Mouse (Mus musculus) cerebellum, adult 2 months (tissue): ENCODE results near the gene Colgalt2. TPM values are rescaled to one million over a fixed set of nuclear protein-coding genes. Genes with fewer than 3 reads are reported as not detected.

Experiments
- DNase-seq, 2 experiments: peaks; one replicate each; pipeline ENCODE4 v3.0.0; 2021
- H3K27ac ChIP-seq: fragments of 200-500 bp; 2 replicates; pipeline ENCODE4 v1.5.1; 2012; ENCODE audit warnings: low read length, control low read depth, inconsistent platforms; ENCODE audit not compliant: insufficient read depth
- H3K27me3 ChIP-seq: fragments of 200-500 bp; 2 replicates; pipeline ENCODE4 v1.6.1; 2012; ENCODE audit warnings: inconsistent platforms, mild to moderate bottlenecking, low read length, moderate library complexity; ENCODE audit not compliant: control insufficient read depth, insufficient read depth
- H3K4me1 ChIP-seq: fragments of 200-500 bp; 2 replicates; pipeline ENCODE4 v1.6.1; 2011; ENCODE audit warnings: low read length; ENCODE audit not compliant: control insufficient read depth, insufficient read depth
- H3K4me3 ChIP-seq: fragments of 200-500 bp; replicated peaks from 2 replicates; pipeline ENCODE3; 2011; ENCODE audit warnings: mild to moderate bottlenecking, low read depth, low read length, control low read depth; ENCODE audit not compliant: insufficient read depth
- CTCF ChIP-seq: fragments of 200-500 bp; IDR thresholded peaks from 2 replicates; pipeline ENCODE4 v1.5.1; 2011; ENCODE audit warnings: low read depth, mild to moderate bottlenecking, control low read depth, low read length, moderate library complexity, borderline replicate concordance; ENCODE audit not compliant: insufficient read depth
- POLR2A ChIP-seq: fragments of 200-500 bp; IDR thresholded peaks from 2 replicates; pipeline ENCODE4 v1.6.1; 2011; ENCODE audit warnings: low read length, control low read depth, borderline replicate concordance; ENCODE audit not compliant: insufficient read depth
- WGBS: fragments of 180-500 bp; shearing (Covaris S2); methylation state at CpG from one replicate; pipeline ENCODE4 v1.1.7; 2018; 5-methylcytosine and 5-hydroxymethylcytosine counted together
- polyA plus RNA-seq: library from polyadenylated mRNA; depleted of rRNA; stranded (reverse); fragments of >200 nt; gene quantifications from 2 replicates; pipeline ENCODE4 v1.2.3, GENCODE M21; 2012

The Colgalt2 gene
- polyA plus RNA-seq, 1 experiment, result 3.6 TPM

DNA sequence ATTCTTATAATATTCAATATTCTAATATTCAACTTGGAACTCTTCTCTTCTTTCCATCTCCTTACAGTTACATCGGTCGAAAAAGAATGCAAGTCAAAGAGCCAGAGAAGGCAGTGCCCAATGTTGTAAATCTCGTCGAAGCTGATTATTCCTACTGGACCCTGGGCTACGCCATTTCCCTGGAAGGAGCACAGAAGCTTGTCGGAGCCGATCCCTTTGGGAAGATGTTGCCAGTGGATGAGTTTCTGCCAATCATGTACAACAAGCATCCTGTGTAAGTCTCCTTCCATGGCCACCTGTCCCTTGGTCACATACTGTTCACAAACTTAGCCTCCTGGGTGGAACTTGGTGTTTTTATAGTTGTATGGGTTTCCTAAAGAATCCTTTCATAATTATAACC lies 107.1 kb downstream of the Colgalt2 start:
- TF ChIP-seq CTCF, result no peak
- TF ChIP-seq POLR2A, result no peak
- Histone ChIP-seq H3K4me1 (no peaks in the 10 kb centered on the region), H3K4me3 (no peak overlapping the region), H3K27ac (no peak overlapping the region), H3K27me3 (no peaks in the 10 kb centered on the region)
- DNase-seq, result no peak
- 88% methylated on average over 7 of the region's 7 CpGs for WGBS

DNA sequence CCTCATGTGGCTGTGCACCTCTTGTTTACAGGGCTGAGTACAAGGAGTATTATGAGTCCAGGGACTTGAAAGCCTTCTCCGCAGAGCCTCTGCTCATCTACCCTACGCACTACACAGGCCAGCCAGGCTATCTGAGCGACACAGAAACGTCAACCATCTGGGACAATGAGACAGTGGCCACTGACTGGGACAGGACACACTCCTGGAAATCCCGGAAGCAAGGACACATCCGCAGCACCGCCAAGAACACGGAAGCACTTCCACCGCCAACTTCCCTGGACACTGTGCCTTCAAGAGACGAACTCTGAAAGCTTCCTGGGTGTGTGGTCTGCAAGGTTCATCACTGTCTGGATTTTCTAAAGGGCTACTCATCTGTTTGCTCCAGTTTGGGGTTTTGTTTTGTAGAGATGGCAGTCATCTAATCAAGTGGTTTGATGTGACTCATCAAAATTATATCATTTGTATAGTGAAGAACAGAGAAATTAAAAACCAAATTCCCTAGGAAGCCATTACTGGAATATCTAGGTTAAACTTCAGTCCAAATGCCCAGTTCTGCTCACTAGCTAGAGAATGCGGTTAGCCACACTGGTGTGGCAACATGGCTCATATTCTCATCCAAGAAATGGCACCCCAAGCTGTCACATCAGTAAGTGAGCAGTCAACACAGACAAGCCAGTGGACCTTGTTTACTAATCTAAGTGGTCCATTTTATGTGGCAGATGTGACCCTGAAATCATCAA lies 109.0 kb downstream of the Colgalt2 start:
- no peaks in the 10 kb centered on the region for H3K4me1 ChIP-seq
- no peak overlapping the region for H3K4me3 ChIP-seq
- no peak for DNase-seq
- no peak overlapping the region for H3K27ac ChIP-seq
- H3K27me3 ChIP-seq, result no peaks in the 10 kb centered on the region
- TF ChIP-seq CTCF, result no peak
- TF ChIP-seq POLR2A, result no peak
- 88% methylated on average over 11 of the region's 11 CpGs for WGBS

DNA sequence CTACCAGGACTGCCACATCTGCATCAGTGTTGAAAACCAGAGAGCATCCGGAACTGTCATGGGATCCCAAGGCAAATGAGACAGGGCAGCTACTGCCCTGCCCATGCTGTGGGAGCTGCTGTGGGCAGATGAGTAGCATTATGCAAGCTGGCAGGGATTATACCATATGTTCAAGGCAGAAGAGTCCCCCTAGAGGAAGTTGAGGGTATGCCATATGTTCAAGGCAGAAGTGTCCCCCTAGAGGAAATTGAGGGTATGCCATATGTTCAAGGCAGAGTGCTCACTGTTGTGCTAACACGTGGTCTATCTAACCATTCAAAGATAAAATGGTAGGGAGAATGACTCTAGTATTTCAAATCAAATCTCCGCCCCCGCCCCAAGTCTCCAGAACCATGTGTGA lies 111.6 kb downstream of the Colgalt2 start:
- no peak for DNase-seq
- Histone ChIP-seq H3K4me3 (no peak overlapping the region), H3K4me1 (no peaks in the 10 kb centered on the region), H3K27ac (no peak overlapping the region), H3K27me3 (no peaks in the 10 kb centered on the region)
- no peak for TF ChIP-seq POLR2A
- peak; percentile 7; the same call in 1 of the 2 replicates for TF ChIP-seq CTCF
- 78% methylated on average over 4 of the region's 4 CpGs for WGBS

DNA sequence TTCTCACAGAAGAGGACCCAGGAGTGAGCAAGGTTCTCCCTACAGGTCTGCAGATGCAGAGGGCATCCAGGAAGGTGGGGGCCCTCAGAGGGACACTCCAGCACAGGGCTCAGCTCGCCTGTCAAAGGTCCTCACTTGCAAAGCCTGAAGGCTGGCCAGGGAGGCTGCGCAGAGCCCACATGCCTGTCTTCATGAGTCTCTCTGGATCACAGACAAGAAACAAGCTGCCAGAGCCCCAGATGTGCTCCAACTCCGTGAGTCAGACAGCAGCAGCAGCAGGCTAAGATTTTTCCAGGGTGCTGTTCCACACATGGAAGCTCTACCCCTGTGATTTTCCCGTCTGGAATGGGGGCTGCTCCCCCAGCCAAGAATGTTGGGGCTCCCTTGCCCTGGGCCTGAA lies 114.6 kb downstream of the Colgalt2 start:
- Histone ChIP-seq H3K4me3 (no peak overlapping the region), H3K27me3 (no peaks in the 10 kb centered on the region), H3K27ac (no peak overlapping the region), H3K4me1 (no peaks in the 10 kb centered on the region)
- TF ChIP-seq CTCF (no peak), POLR2A (no peak)
- DNase-seq, result no peak
- 36% methylated on average over 4 of the region's 4 CpGs for WGBS

DNA sequence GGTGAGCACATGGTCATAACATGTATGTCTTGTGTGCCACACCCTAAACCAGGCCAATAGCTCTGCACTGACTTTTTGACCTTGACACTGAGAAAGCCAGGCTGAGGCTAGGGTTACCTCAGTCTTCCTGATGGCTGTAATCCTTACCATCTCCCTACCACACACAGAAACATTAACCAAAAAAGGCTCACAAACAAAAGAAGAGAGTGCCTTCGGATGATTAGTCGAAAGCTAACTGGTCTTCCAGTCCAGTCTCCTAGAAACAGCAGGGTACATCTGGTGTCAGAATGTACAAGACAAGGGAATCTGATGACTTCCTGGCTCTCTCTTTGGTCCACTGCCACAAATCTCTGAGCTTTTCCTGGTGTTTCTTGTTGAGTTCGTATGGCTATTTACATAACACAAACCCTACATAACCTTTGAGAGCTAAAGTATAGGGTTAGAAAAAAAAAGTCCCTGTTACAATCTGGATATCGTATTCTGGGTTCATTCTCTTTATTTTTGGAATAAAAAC lies 117.5 kb downstream of the Colgalt2 start:
- 79% methylated on average over 4 of the region's 4 CpGs for WGBS
- H3K27ac ChIP-seq, result no peak overlapping the region
- TF ChIP-seq CTCF (no peak), POLR2A (no peak)
- no peaks in the 10 kb centered on the region for H3K4me1 ChIP-seq
- no peaks in the 10 kb centered on the region for H3K27me3 ChIP-seq
- no peak overlapping the region for H3K4me3 ChIP-seq
- DNase-seq, result no peak

DNA sequence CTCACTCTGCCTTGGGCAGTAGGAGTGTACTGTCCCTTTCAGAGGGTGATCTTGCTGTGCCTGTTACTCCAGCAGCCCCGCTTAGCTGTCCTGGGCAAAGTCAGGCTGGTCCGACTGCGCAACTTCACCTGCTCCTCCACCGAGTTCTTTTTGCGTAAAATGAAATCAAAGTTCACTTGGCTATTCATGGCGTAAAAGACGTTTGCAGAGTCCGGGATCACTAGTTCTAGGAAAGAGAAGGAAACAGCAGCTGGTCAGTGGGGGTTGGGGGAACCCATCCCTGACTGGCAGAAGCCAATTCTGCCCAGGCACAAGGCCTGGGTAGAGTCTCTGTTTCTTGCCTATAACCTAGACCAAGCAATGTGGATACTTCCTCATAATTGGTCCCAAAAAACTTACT lies 119.3 kb downstream of the Colgalt2 start:
- WGBS, result 80% methylated on average over 8 of the region's 8 CpGs
- Histone ChIP-seq H3K4me1 (no peaks in the 10 kb centered on the region), H3K27me3 (no peaks in the 10 kb centered on the region), H3K27ac (no peak overlapping the region), H3K4me3 (no peak overlapping the region)
- no peak for DNase-seq
- TF ChIP-seq CTCF, result no peak
- no peak for TF ChIP-seq POLR2A

DNA sequence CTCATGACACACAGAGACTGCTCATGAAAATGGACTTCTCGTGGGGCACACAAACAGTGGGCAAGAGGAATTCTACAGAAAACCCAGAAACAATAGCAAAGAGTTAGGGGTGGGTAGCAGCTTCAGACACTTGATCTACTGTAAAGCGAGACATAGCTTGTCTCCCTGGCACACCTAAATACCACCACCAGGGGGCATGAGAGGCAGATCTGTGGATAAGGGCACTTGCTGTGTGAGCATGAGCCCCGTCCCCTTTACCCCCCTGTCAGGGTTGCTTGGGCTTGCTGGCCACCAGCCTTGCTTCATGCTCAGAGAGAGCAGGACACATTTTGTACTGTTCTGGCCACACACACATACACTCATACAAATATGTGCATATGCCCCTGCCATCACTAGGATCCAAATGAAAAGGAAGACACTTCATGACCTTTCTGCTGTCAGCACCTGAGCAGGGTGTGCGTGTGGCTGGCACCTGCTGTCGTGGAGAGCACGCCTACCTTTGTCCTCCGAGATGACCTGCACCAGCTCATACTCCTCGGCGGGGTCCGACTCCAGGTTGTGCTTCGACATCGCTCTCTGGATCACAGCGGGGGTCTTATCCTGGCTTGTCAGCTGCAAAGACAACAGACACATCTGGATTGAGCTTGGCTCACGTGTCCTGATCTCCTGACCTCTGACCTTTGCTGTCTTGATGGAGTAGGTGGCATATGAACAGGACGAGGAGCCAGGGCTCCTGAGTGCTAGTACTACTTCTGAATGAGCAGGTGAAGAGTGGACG lies 121.4 kb downstream of the Colgalt2 start:
- 80% methylated on average over 16 of the region's 16 CpGs for WGBS
- DNase-seq, result peak; percentile 23 to 30

More for the DNA sequence above, 121.4 kb downstream of the Colgalt2 start:
- Histone ChIP-seq H3K27me3 (no peaks in the 10 kb centered on the region), H3K4me1 (no peaks in the 10 kb centered on the region), H3K4me3 (no peak overlapping the region), H3K27ac (no peak overlapping the region)
- TF ChIP-seq POLR2A (no peak), CTCF (peak; percentile 63)
